Mouse (Mus musculus) liver, embryonic 16.5 days (tissue): Measurements from ENCODE around the gene Rnasel. TPM values are rescaled to one million over a fixed set of nuclear protein-coding genes. Genes with fewer than 3 reads are reported as not detected.
A peak's percentile ranks its signal among the peaks of the same experiment; 100 is the strongest.
"Not testable (repeated sequence)": the region's sequence is repeated elsewhere in the genome, so short reads cannot be mapped to it uniquely, and the experiment has no call there.

ENCODE experiments used
- ATAC-seq: fragments of 200-750 bp; cut with Nextera tagmentation; 2 replicates; pipeline ENCODE4 v1.8.0; 2017; ENCODE audit warnings: low read depth, mild to moderate bottlenecking, moderate number of reproducible peaks, moderate library complexity
- H3K27ac ChIP-seq: fragments of 300-500 bp; sonication (generic); 2 replicates; pipeline ENCODE4 v1.5.1; 2014; ENCODE audit warnings: mild to moderate bottlenecking, low read length
- H3K27me3 ChIP-seq: fragments of 300-500 bp; sonication (generic); 2 replicates; pipeline ENCODE4 v1.6.1; 2014; ENCODE audit warnings: low read depth, low read length, mixed read lengths; ENCODE audit not compliant: control insufficient read depth, insufficient read depth
- H3K36me3 ChIP-seq: fragments of 300-500 bp; sonication (generic); 2 replicates; pipeline ENCODE4 v1.6.1; 2014; ENCODE audit warnings: mild to moderate bottlenecking; ENCODE audit not compliant: control insufficient read depth, insufficient read depth
- H3K4me1 ChIP-seq: fragments of 300-500 bp; sonication (generic); 2 replicates; pipeline ENCODE4 v1.6.1; 2014; ENCODE audit warnings: low read depth, low read length, mixed read lengths; ENCODE audit not compliant: control insufficient read depth
- H3K4me2 ChIP-seq: fragments of 300-500 bp; sonication (generic); 2 replicates; pipeline ENCODE4 v1.6.1; 2014; ENCODE audit warnings: low read depth, low read length, mixed read lengths
- H3K4me3 ChIP-seq: fragments of 300-500 bp; sonication (generic); 2 replicates; pipeline ENCODE4 v1.5.1; 2014; ENCODE audit warnings: low read depth, mild to moderate bottlenecking, low read length
- H3K9ac ChIP-seq: fragments of 300-500 bp; sonication (generic); 2 replicates; pipeline ENCODE4 v1.6.1; 2014; ENCODE audit warnings: low read depth, low read length
- H3K9me3 ChIP-seq: fragments of 300-500 bp; sonication (generic); replicated peaks from 2 replicates; pipeline ENCODE4 v1.6.1; 2016; ENCODE audit warnings: low read length; ENCODE audit not compliant: control insufficient read depth
- WGBS: fragments of 180-500 bp; shearing (Covaris S2); extraction: QIAGEN DNeasy Blood & Tissue Kit; methylation state at CpG from one replicate; pipeline ENCODE4 v1.1.7; 2014; ENCODE audit not compliant: insufficient replicate concordance; 5-methylcytosine and 5-hydroxymethylcytosine counted together
- polyA plus RNA-seq: library from polyadenylated mRNA; unstranded; fragments of >200 nt; fragmentation: Nextera tagmentation; extraction: Ambion mirVana; gene quantifications from 2 replicates; pipeline ENCODE4 v1.2.1, GENCODE M21; 2015

Gene Rnasel
- polyA plus RNA-seq, 1 experiment from 2014 or later, result 29.1 TPM

- WGBS, result 6% methylated on average over 13 of the region's 13 CpGs
- ATAC-seq, result peak; percentile 56
- H3K4me1 ChIP-seq, result peaks cover 35% of the 10 kb centered on the region
These were observed 2.6 kb downstream of the Rnasel start for GRCm38 (mm10) chr1:153751763-153752301.

DNA sequence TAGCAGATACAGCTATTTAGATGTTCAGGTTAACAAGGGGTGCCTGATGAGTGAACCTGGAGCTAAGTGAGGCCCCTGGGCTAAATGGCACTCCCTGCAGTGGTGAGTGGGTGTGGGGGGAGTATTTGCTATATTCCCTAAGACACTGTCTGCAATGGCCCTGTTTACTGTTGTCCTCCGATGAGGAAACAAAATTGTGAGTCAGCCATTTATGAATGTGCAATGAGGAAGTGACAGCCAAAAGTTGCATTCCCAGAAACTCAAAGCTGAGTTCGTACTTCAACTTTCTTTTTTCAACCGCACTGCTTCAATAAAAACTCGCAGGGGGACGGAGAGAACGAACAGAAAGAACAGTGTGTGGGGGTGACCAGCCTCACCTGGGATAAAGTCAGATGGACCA, 3.3 kb downstream of the Rnasel start:
- Histone ChIP-seq H3K4me1 (peaks cover 33% of the 10 kb centered on the region), H3K27ac (peak overlapping the region; percentile 92), H3K9me3 (no peaks in the 10 kb centered on the region), H3K27me3 (no peaks in the 10 kb centered on the region), H3K4me2 (peak overlapping the region; percentile 76), H3K4me3 (peak overlapping the region; percentile 75), H3K9ac (peak overlapping the region; percentile 75), H3K36me3 (peaks cover 11% of the 10 kb centered on the region)
- 31% methylated on average over 6 of the region's 6 CpGs for WGBS
- ATAC-seq, result no peak

More at GRCm38 (mm10) chr1:153751763-153752301, 2.6 kb downstream of the Rnasel start:
- peaks cover 11% of the 10 kb centered on the region for H3K36me3 ChIP-seq
- H3K9ac ChIP-seq, result peak overlapping the region; percentile 75
- peak overlapping the region; percentile 75 for H3K4me3 ChIP-seq
- peak overlapping the region; percentile 92 for H3K27ac ChIP-seq
- no peaks in the 10 kb centered on the region for H3K9me3 ChIP-seq
- H3K4me2 ChIP-seq, result peak overlapping the region; percentile 76
- no peaks in the 10 kb centered on the region for H3K27me3 ChIP-seq

DNA sequence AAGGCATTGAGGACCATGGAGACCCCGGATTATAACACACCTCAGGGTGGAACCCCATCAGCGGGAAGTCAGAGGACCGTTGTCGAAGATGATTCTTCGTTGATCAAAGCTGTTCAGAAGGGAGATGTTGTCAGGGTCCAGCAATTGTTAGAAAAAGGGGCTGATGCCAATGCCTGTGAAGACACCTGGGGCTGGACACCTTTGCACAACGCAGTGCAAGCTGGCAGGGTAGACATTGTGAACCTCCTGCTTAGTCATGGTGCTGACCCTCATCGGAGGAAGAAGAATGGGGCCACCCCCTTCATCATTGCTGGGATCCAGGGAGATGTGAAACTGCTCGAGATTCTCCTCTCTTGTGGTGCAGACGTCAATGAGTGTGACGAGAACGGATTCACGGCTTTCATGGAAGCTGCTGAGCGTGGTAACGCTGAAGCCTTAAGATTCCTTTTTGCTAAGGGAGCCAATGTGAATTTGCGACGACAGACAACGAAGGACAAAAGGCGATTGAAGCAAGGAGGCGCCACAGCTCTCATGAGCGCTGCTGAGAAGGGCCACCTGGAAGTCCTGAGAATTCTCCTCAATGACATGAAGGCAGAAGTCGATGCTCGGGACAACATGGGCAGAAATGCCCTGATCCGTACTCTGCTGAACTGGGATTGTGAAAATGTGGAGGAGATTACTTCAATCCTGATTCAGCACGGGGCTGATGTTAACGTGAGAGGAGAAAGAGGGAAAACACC, 4.7 kb downstream of the Rnasel start:
- no peaks in the 10 kb centered on the region for H3K27me3 ChIP-seq
- no peak for ATAC-seq
- H3K4me3 ChIP-seq, result no peak overlapping the region
- 82% methylated on average over 25 of the region's 25 CpGs for WGBS
- no peak overlapping the region for H3K9ac ChIP-seq
- H3K36me3 ChIP-seq, result peaks cover 11% of the 10 kb centered on the region
- peaks cover 25% of the 10 kb centered on the region for H3K4me1 ChIP-seq
- H3K27ac ChIP-seq, result no peak overlapping the region
- no peak overlapping the region; the same call in 1 of the 2 replicates for H3K4me2 ChIP-seq
- no peaks in the 10 kb centered on the region for H3K9me3 ChIP-seq

DNA sequence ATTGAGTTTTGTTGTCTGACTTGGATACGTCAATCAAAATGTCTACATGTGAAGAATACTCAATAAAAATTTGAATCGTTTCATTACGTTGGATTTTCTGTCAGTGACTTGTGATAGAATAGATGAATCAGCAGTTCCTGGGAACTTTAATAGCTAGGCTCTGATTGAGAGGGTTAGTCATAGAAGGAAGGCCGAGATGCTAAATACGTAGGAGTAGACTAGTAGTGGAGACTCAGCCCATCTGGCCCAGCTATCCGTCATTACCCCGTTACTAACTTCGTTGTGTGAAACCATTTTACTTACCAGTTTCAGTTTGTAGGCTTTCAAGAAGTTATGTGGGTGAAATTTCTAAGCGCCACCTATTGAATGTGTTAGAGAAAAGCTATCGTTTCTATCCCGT, 14.9 kb downstream of the Rnasel start:
- WGBS, result 76% methylated on average over 11 of the region's 11 CpGs
- no peak for ATAC-seq

DNA sequence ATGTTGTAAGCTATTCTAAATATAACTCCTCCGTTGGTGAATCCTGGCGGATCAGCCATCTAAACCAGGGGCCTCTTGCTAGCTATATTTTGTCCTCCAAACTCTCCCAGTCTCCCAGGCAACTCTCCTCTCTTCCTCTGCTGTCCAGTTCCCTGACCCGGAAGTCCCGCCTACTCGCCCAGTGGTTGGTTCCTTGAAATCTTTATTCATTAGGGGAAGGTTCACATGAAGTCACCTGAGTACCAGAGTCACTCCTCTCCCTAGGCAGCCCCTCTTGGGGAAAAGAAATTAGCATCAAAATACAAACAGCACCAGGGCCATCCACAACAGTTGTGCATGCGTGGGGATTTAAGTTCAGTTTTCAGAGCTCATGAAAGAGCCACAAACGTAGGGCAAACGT, 17.1 kb downstream of the Rnasel start:
- WGBS, result 60% methylated on average over 8 of the region's 8 CpGs

More for the DNA sequence above, 14.9 kb downstream of the Rnasel start:
- H3K27me3 ChIP-seq, result no peaks in the 10 kb centered on the region
- no peaks in the 10 kb centered on the region for H3K4me1 ChIP-seq
- no peak overlapping the region for H3K27ac ChIP-seq
- H3K4me3 ChIP-seq, result no peak overlapping the region
- H3K9me3 ChIP-seq, result no peaks in the 10 kb centered on the region
- H3K4me2 ChIP-seq, result no peak overlapping the region
- H3K36me3 ChIP-seq, result peaks cover 15% of the 10 kb centered on the region
- no peak overlapping the region for H3K9ac ChIP-seq

DNA sequence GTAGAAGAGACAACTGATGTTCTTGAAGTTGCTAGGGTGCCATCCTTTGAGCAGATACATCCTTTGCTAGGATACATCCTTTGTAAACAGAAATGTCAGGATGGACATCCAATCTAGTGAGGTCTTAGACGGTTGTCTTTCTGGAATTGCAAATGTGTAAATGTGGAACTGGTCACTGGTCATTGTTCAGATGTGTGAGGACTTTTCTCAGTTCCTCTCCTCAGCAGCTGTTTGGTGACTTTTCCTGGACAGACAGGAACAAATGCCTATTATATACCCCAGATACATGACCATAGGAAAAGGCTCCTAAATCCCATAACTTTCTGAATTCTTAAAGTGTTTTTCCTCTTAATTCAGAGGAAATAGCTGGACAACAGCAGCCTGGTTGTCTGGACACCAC, 18.1 kb downstream of the Rnasel start:
- Histone ChIP-seq H3K27ac (no peak overlapping the region), H3K9me3 (no peaks in the 10 kb centered on the region), H3K27me3 (no peaks in the 10 kb centered on the region), H3K4me1 (no peaks in the 10 kb centered on the region), H3K4me3 (no peak overlapping the region), H3K36me3 (peaks cover 2% of the 10 kb centered on the region; the same call in 1 of the 2 replicates), H3K4me2 (no peak overlapping the region), H3K9ac (no peak overlapping the region)
- 59% methylated on average over 1 of the region's 1 CpGs for WGBS
- no peak for ATAC-seq

More for the DNA sequence above, 17.1 kb downstream of the Rnasel start:
- H3K9ac ChIP-seq, result no peak overlapping the region
- no peaks in the 10 kb centered on the region for H3K4me1 ChIP-seq
- H3K36me3 ChIP-seq, result peaks cover 6% of the 10 kb centered on the region; the same call in 1 of the 2 replicates
- H3K4me3 ChIP-seq, result no peak overlapping the region
- H3K9me3 ChIP-seq, result no peaks in the 10 kb centered on the region
- no peaks in the 10 kb centered on the region for H3K27me3 ChIP-seq
- ATAC-seq, result no peak
- H3K4me2 ChIP-seq, result no peak overlapping the region
- H3K27ac ChIP-seq, result no peak overlapping the region

GRCm38 (mm10) chr1:153768465-153768864, 19.2 kb downstream of the Rnasel start:
- ATAC-seq, result no peak
- no peak overlapping the region for H3K27ac ChIP-seq
- H3K36me3 ChIP-seq, result no peaks in the 10 kb centered on the region
- H3K4me1 ChIP-seq, result no peaks in the 10 kb centered on the region
- H3K9ac ChIP-seq, result no peak overlapping the region
- no peak overlapping the region for H3K4me2 ChIP-seq
- no peaks in the 10 kb centered on the region for H3K9me3 ChIP-seq
- 18% methylated on average over 5 of the region's 5 CpGs for WGBS
- no peak overlapping the region for H3K4me3 ChIP-seq
- no peaks in the 10 kb centered on the region for H3K27me3 ChIP-seq

- H3K36me3 ChIP-seq, H3K27me3 ChIP-seq, H3K9me3 ChIP-seq, H3K27ac ChIP-seq, H3K4me2 ChIP-seq, ATAC-seq, H3K4me1 ChIP-seq, H3K9ac ChIP-seq, H3K4me3 ChIP-seq: not testable (repeated sequence)
- WGBS, result 51% methylated on average over 6 of the region's 6 CpGs
These were observed 20.3 kb downstream of the Rnasel start for GRCm38 (mm10) chr1:153769571-153769970.
